Mouse (Mus musculus) left cerebral cortex, adult 8-10 months (tissue): ENCODE results near the gene Aldh3b2. TPM values are rescaled to one million over a fixed set of nuclear protein-coding genes. Genes with fewer than 3 reads are reported as not detected.

Source experiments
- DNase-seq, 2 experiments: peaks; one replicate each; pipeline ENCODE4 v3.0.0; 2022; ENCODE audit warnings: low spot score in 2 of 2
- total RNA-seq, 4 experiments: library from RNA; stranded (reverse); gene quantifications; 2 replicates each; pipeline ENCODE4 v1.2.4; 2022

Aldh3b2 gene
- total RNA-seq, 4 experiments from 2014 or later, result 0.80 to 1.3 (median 0.91) TPM

GRCm38 (mm10) chr19:4011086-4011485 lies 39.0 kb downstream of the Aldh3b2 start:
- DNase-seq, result no peak

GRCm38 (mm10) chr19:4012432-4013022 lies 40.4 kb downstream of the Aldh3b2 start, which contains the start of gene Ndufv1:
Gene Ndufv1 (minus strand): TSS chr19:4012806.
- peak; percentile 93 to 99 for DNase-seq

- DNase-seq, result no peak
These were observed 40.9 kb downstream of the Aldh3b2 start for GRCm38 (mm10) chr19:4013066-4013465.

GRCm38 (mm10) chr19:4014802-4015201 lies 42.7 kb downstream of the Aldh3b2 start:
- DNase-seq, result no peak

GRCm38 (mm10) chr19:4015635-4016034 lies 43.5 kb downstream of the Aldh3b2 start:
- no peak for DNase-seq

GRCm38 (mm10) chr19:4017921-4018587 lies 45.9 kb downstream of the Aldh3b2 start:
- no peak for DNase-seq

- peak; percentile 46 to 68 for DNase-seq
These were observed 46.8 kb downstream of the Aldh3b2 start for GRCm38 (mm10) chr19:4018743-4019583.

GRCm38 (mm10) chr19:4023185-4023584 lies 51.1 kb downstream of the Aldh3b2 start:
- no peak for DNase-seq

GRCm38 (mm10) chr19:4027576-4027975 lies 55.4 kb downstream of the Aldh3b2 start:
- no peak for DNase-seq

Other genes starting within 250 kb of the Aldh3b2 start
- gene Kmt5b, start 204.9 kb upstream of the Aldh3b2 start, total RNA-seq, result 10 to 100 TPM; 46.2 to 53.0 (median 50.5) TPM
- gene Chka, start 120.6 kb upstream of the Aldh3b2 start, total RNA-seq, result 10 to 100 TPM; 68.4 to 87.2 (median 76.7) TPM
- 10 to 100 TPM; 14.9 to 26.1 (median 21.5) TPM for gene Tcirg1, start 65.2 kb upstream of the Aldh3b2 start, total RNA-seq
- gene Ndufs8, start 59.6 kb upstream of the Aldh3b2 start, total RNA-seq, result 100 to 1,000 TPM; 136 to 159 (median 145) TPM
- gene Aldh3b1, start 42.5 kb upstream of the Aldh3b2 start, total RNA-seq, result 1 to 10 TPM; 3.4 to 5.5 (median 5.1) TPM
- 10 to 100 TPM; 13.4 to 30.8 (median 20.0) TPM for gene Unc93b1, start 37.1 kb upstream of the Aldh3b2 start, total RNA-seq
- under 1 TPM in 2 of 4 experiments, not detected in 2; 0.44 to 0.50 TPM for gene Aldh3b3, start 13.7 kb upstream of the Aldh3b2 start, total RNA-seq
- gene Acy3, start 14.2 kb downstream of the Aldh3b2 start, total RNA-seq, result 1 to 10 TPM; 2.9 to 5.0 (median 4.5) TPM
- not detected for gene Tbx10, start 20.4 kb downstream of the Aldh3b2 start, total RNA-seq
- gene Nudt8, start 28.3 kb downstream of the Aldh3b2 start, total RNA-seq, result 10 to 100 TPM in 1 of 4 experiments, 1 to 10 TPM in 3; 7.4 to 10.5 (median 8.9) TPM
- gene Gm49405, start 28.3 kb downstream of the Aldh3b2 start, total RNA-seq, result 1 to 10 TPM in 2 of 4 experiments, under 1 TPM in 2; 0.76 to 1.3 (median 1.1) TPM
- gene Doc2g, start 31.0 kb downstream of the Aldh3b2 start, total RNA-seq, result 10 to 100 TPM in 1 of 4 experiments, 1 to 10 TPM in 3; 3.9 to 11.7 (median 4.1) TPM
- gene Ndufv1, start 40.5 kb downstream of the Aldh3b2 start, total RNA-seq, result 100 to 1,000 TPM; 243 to 273 (median 258) TPM
- 100 to 1,000 TPM; 405 to 436 (median 416) TPM for gene Gstp1, start 65.7 kb downstream of the Aldh3b2 start, total RNA-seq
- 10 to 100 TPM; 43.0 to 73.3 (median 55.7) TPM for gene Gstp2, start 73.7 kb downstream of the Aldh3b2 start, total RNA-seq
- not detected for gene Gstp3, start 87.2 kb downstream of the Aldh3b2 start, total RNA-seq
- not detected for gene Cabp2, start 109.2 kb downstream of the Aldh3b2 start, total RNA-seq
- gene Cdk2ap2, start 124.9 kb downstream of the Aldh3b2 start, total RNA-seq, result 10 to 100 TPM; 20.2 to 28.9 (median 23.4) TPM
- gene Pitpnm1, start 127.7 kb downstream of the Aldh3b2 start, total RNA-seq, result 100 to 1,000 TPM; 199 to 206 (median 205) TPM
- gene Aip, start 153.5 kb downstream of the Aldh3b2 start, total RNA-seq, result 100 to 1,000 TPM; 120 to 143 (median 134) TPM
- gene Gpr152, start 167.5 kb downstream of the Aldh3b2 start, total RNA-seq, result under 1 TPM in 1 of 4 experiments, not detected in 3; 0.08 TPM
- under 1 TPM in 3 of 4 experiments, not detected in 1; 0.17 to 0.37 (median 0.34) TPM for gene Cabp4, start 171.7 kb downstream of the Aldh3b2 start, total RNA-seq
- 10 to 100 TPM; 86.9 to 98.0 (median 92.5) TPM for gene Coro1b, start 176.3 kb downstream of the Aldh3b2 start, total RNA-seq
- gene Ptprcap, start 181.3 kb downstream of the Aldh3b2 start, total RNA-seq, result 1 to 10 TPM; 1.6 to 2.2 (median 1.8) TPM
- gene Rps6kb2, start 191.0 kb downstream of the Aldh3b2 start, total RNA-seq, result 10 to 100 TPM; 28.6 to 39.6 (median 34.1) TPM
- 10 to 100 TPM; 12.6 to 15.0 (median 13.4) TPM for gene Carns1, start 203.2 kb downstream of the Aldh3b2 start, total RNA-seq
- 1 to 10 TPM; 1.6 to 3.3 (median 2.7) TPM for gene Tbc1d10c, start 219.0 kb downstream of the Aldh3b2 start, total RNA-seq
- gene Ppp1ca, start 219.7 kb downstream of the Aldh3b2 start, total RNA-seq, result 100 to 1,000 TPM; 310 to 356 (median 326) TPM
- gene Rad9a, start 229.3 kb downstream of the Aldh3b2 start, total RNA-seq, result 10 to 100 TPM in 3 of 4 experiments, 1 to 10 TPM in 1; 9.9 to 12.1 (median 11.0) TPM
- gene Clcf1, start 241.9 kb downstream of the Aldh3b2 start, total RNA-seq, result 1 to 10 TPM in 2 of 4 experiments, under 1 TPM in 2; 0.65 to 2.4 (median 1.2) TPM
- not detected for gene AC109138.7, start 242.0 kb downstream of the Aldh3b2 start, total RNA-seq